Mouse (Mus musculus): ENCODE measurements around the gene Dcaf8.

Dcaf8 gene

DNA sequence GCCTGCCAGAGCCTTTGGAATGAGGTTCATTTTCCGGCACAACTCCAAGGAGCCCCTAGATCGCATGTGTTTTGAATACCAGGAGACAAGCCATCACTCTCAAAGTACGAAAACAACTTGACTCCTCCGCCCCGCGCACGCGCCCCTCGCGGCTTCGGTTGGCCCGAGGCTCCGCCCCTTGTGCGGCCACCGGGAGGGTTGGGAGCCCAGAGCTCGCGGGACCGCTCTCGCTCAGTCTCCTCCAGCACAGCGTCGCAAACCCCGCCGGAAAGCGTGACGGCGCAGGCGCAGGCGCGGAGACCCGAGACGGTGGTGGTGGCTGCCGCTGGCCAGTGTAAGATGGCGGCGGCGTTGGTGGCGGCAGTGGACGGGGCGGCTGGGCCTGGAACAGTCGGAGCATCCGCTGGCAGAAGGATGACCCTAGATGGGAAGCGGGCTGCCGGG is at the start of gene Dcaf8:
Gene Dcaf8, plus strand, starts transcription at position 250 of the 444 bp plus-strand sequence.
- peak; percentile 95 to 98 for DNase-seq

DNA sequence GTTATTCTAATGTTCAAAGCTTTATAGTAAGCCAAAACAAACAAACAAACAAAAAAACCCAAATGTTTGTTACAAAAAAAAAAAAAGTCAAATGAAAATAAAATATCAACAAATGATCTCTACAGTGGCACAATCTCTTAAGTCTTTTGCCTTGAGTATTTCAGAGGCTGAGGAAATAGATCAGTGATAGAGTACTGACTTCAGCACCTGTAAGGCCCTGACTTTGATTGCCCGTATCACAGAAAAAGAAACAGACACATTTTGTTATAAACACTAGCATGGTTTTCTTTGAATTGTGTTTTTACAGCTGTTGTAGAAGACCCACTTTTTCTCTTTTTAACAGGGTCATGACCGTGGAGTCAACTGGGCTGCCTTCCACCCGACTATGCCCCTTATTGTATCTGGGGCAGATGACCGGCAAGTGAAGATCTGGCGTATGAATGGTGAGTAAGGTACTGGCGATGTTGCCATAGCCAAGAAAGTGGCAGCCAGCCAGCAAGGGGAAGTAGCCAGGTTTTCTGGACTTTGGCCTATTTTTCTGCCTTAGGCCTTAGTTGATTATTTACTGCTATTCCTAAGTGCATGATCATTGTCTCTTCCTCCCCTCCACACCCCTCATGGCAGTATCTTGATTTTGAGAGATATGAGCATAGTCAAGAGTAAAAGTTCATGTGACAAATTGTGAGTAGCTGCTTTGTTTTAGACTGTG is 48.4 kb upstream of the Dcaf8 start:
- peak; percentile 54 to 60 for DNase-seq

DNA sequence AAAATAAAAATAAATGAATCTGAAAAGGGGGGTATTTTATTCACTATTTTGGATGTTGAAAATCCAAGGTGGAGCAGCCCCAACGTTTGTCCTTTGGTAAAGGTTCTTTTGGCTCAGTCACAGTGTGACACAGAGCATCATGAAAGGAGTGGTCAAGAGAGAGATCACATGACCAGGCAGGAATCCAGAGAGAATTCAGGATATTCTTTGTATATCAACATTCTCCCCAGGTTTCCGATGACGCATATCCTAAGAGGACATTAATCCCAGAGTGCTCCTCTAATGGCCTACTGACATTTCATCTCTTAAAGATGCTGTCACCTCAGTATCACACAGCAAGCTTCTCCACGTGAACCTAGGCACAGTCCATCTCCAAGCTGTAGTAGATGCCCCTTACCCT is 44.3 kb upstream of the Dcaf8 start:
- DNase-seq = no peak

DNA sequence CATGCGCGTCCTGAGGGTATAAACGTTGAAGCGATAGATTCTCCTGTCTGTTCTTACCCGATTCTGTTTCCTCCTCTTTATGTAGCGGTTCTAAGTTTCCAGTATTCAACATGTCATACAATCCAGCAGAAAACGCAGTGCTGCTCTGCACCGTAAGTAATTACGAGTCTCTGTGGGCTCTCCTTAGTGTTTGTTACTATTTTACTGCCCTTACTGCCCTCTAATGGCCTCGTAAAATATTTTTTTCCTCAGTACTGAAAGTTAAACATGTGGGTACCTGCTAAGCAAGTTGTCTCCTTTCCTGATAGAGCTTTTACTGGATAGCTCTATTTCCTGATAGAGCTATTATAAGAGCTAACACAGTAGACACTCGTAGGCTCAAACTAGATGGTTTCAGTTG is 42.8 kb upstream of the Dcaf8 start:
- DNase-seq = no peak

DNA sequence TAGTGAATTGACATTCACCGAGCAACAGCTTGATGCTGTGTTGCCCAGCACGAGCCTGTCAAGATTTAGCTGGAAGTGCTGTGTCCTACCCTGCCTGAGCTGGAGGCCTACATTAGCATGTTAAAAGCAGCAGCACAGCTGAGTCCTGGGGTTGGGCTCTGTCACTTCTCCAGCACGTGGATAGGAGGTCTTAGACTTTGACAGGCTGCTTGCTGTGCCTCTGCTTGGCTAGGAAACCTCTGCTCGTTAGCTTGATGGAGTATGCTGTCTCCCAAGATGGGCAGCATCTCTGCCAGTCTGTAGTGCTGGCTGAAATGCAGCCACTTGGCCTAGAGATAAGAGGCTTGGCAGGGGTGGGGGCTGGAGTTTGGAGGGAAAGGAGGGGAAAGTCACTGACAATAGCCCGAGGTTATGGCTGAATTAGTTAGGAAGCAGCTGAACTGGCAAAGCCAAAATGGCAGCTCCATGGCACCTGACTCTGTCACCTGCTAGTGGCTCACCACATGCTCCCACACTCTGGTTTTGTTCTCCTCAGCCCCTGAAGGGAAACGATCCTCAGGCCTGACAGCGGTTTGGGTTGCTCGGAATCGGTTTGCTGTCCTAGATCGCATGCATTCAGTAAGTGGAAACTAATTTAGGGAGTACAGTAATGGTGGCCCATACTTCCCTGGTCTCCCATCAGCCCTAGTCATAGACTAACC is 40.0 kb upstream of the Dcaf8 start:
- no peak for DNase-seq

DNA sequence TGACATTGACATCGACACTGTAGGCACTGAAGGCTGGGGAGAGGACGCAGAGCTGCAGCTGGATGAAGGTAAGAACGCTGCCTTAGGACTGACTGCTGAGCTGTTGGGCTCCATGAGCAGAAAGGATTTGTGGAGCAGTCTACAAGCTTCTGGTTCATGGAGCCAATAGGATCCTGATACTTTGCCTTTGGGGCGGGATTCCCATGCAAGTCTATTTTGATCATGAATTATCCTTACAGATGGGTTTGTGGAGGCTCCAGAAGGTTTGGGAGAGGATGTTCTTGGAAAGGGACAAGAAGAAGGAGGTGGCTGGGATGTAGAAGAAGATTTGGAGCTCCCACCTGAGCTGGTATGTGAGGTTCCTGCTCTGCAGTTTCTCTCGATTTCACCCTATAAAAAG is 30.9 kb upstream of the Dcaf8 start:
- DNase-seq = no peak

DNA sequence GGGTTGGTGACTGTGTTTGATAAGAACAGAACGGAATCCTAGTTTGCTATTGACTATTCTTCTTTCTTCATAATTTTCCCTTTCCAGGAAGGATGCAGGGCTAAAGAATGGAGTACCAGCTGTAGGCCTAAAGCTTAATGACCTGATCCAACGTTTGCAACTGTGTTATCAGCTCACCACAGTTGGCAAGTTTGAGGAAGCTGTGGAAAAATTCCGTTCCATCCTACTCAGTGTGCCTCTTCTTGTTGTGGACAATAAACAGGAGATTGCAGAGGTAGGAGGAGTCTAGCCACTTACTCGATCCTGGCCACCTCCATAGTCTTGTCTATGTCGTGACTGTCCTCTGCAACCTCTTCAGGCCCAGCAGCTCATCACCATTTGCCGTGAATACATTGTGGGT is 28.8 kb upstream of the Dcaf8 start:
- DNase-seq = no peak

DNA sequence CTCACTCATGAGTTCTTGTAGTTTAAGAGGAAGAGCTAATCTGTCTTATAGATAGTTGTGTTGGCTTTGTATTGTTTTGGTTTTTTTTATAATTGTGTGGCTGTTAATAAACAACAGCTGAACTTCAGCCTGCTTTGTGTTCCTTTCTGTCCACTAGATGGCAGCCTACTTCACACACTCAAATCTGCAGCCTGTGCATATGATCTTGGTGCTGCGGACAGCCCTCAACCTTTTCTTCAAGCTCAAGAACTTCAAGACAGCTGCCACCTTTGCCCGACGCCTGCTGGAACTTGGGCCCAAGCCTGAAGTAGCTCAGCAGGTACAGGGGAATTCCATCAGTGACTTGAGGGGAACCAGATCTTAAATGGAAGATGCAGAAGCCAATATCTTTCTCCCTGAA is 28.2 kb upstream of the Dcaf8 start:
- DNase-seq = peak; percentile 35 to 46

DNA sequence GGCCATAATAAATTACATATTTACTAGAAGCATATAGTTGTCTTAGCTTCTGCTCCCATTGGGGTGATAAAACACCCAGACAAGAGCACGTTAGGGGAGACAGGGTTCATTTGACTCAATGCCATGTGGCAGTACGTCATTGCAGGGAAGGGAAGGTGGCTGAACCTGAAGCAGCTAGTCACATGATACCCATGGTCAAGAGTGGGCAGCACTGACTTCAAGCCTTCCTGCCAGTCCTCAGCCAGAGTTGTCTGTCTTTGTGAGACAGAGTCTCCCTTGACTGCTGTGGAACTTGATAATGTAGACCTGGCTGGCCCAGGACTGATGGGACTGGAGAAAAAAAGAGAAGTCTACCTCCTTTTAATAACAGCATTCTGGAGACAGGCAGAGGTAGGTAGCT is 25.2 kb upstream of the Dcaf8 start:
- no peak for DNase-seq

DNA sequence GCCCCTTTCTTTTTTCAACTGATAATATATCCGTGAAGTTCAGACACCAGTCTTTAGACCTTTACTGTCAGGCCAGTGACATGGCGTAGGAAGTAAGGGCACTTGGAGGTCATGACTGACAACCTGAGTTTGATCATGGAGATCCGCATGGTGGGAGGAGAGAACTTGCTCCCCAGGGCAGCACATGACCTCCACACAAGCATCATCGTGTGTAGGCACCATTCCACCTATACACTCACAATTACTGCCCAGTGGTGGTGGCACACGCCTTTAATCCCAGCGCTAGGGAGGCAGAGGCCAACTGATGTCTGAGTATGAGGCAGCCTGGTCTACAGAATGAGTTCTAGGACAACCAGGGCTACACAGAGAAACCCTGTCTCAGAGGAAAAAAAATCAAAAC is 23.3 kb upstream of the Dcaf8 start:
- DNase-seq = no peak

DNA sequence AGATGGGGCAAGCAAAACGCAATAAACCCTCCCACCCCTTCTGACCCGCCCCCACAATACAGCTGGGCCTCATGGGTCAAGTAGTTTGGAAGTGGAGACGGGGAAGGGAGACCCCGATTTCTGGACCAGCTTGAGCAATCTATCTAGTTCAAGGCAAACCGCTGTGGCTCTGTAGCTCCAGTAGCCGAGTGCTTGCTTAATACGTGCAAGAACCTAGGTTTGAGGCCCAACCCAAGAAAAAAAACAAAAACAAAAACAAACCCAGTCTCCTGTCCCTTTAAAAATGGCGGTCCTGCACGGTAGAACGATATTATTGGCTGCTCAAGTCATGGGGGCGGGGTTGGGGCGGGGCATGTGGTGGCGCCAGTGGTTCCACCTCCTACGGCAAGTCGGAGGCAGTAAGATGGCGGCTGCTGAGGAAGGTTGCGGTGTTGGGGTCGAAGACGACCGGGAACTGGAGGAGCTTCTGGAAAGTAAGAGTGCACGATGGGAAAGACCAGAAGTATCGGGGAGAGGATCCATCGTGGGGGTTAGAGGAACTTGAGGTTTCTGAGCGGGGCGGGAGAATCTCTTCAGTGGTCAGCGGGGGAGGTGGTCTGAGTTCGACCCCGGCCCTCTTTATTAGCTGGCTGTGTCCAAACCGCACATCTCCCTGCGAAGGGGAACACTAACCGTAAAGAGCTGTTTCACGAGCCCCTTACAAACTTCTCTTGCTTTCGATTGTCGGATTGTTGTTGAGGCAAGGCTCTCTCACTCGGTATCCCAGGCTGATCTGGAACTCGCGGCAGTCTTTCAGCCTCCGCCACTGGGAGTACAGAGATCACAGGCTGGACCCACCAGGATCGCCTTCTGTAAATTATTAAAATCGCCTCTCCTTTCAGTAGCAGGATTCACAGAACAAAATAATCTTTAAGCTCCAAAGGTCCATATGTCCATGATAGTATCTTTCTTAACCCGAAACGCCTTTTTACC is 21.2 kb upstream of the Dcaf8 start, which contains the start of gene Pex19:
Gene Pex19, plus strand, starts transcription at position 380 of the 972 bp plus-strand sequence.
- peak; percentile 83 to 84 for DNase-seq

DNA sequence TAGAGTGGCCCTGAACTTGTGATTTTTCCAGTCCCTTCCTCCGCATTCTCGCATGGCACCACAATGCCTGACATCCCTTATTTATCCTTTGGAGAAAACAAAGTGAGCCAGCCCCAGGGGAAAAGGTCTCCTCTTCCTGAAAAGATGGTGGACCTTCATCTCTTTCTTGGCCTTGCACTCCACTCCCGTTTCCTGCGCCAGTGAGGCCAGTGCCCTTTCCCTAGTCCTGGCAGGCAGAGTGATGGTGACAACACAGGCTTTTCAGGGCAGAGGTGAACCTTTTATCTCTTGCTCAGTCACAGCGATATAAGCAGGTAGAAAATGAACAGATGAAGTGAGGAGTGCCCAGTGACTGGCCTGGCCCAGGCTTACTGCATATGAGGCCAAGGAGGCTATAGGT is 20.4 kb upstream of the Dcaf8 start:
- DNase-seq = no peak

DNA sequence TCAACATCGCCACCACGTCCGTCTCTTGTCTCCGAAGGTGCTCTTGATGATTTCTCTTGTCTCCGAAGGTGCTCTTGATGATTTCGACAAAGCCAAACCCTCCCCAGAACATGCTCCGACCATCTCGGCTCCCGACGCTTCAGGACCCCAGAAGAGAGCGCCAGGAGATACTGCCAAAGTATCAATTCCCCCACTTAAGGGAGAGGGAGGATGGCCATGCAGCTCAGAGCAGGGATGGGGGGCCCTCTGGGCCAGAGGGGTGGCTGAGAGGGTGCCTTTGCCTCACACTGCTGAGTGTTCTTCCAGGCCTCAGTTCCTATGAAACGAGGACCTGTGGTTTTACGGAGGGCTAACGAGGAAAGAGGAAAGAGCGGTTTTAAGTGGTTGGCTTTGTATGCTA is 19.3 kb upstream of the Dcaf8 start:
- DNase-seq = no peak

DNA sequence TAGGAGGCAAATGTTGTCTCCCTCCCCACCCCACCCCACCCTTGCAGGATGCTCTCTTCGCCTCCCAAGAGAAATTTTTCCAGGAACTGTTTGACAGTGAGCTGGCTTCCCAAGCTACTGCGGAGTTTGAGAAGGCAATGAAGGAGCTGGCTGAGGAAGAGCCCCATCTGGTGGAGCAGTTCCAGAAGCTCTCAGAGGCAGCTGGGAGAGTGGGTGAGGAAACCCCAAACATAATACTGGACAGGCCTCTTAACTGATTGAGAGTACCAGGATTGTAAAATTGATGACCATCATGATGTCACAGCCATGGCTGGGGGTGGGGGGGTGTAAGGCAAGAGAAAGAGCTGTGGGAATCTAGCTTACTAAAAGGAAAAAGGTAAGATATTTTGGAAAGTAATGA is 18.8 kb upstream of the Dcaf8 start:
- DNase-seq = no peak

DNA sequence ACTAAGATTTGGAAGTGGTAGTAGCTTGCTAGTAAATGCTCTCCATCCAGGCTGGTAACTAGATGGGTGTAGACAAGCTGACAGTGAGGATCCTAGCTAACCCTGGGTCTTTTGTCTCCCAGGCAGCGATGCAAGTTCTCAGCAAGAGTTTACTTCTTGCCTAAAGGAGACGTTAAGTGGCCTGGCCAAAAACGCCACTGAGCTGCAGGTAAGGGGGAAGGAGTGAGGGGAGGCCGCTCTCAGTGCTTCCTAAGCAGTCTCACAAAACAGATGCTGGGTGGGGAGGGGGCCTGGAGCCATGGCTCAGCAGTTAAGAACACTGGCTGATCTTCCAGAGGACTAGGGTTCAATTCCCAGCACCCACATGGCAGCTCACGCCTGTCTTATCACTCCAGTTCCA is 18.1 kb upstream of the Dcaf8 start:
- DNase-seq = no peak

DNA sequence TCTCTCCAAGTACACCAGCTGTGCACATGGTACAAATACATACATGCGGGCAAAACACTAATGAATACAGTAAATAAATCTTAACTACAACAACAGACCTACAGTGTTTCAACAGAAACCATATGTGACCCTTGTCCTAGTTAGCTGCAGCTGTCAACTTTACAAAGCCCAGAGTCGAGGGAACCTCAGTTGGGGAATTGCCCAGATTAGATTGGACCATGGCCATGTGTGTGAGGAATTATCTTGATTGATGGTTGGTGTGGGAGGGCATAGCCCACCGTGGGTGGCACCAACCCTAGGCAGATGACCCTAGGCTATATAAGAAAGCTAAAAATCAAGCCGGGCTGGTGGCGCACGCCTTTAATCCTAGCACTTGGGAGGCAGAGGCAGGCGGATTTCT is 15.6 kb upstream of the Dcaf8 start:
- DNase-seq = no peak

DNA sequence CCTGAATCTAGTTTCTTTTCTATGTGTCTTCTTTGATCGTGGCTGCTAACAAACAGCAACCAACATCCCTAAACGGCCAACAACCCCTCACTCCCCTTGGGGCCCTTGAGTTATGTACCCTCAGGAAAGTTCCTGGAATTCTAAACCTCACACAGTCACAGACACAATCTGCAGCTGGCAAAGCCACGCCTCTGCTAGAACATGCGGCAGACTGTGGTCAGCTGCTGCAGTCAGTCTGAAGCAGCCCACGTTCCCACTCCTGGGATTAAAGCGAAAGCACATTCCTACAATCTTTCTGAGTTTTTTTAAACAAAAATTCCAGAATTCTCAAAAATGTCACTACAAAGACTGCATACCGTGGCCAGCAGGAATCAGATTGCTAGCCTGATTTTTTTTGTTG is 14.3 kb upstream of the Dcaf8 start:
- no peak for DNase-seq

DNA sequence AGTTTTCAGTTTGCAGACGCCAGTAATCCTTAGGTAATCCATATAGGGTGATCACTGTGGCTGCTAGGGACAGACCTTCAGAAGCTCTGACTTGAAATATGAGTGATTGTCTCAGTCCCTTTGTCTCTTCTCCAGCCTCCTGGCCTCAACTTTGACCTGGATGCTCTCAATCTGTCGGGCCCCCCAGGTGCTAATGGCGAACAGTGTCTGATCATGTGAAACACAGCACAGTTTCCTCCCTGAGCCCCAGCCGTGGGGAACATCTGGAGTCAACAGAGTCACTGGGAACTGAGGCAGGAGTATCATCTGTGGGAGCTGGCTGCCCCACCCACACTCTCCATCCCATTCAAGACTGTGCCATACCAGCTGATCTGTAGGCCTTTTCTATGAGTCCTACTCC is 13.8 kb upstream of the Dcaf8 start:
- no peak for DNase-seq

DNA sequence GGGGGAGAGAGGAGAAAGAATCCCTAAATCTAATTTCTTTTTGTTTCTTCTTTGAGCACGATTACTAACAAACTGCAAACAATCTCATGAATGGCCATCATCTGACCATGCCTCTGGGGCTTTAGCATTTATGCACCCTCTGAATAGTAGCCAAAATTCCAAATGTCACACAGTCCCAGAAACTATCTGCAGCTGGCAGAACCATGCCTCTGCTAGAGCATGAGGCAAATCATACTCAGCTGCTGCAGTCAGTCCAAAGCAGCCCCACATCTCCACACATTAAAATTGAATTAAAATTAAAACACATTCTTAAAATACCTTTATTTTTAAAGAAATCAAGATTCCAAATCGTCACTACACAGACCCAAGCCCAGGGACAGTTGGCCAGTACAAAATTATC is 7.7 kb upstream of the Dcaf8 start:
- no peak for DNase-seq

DNA sequence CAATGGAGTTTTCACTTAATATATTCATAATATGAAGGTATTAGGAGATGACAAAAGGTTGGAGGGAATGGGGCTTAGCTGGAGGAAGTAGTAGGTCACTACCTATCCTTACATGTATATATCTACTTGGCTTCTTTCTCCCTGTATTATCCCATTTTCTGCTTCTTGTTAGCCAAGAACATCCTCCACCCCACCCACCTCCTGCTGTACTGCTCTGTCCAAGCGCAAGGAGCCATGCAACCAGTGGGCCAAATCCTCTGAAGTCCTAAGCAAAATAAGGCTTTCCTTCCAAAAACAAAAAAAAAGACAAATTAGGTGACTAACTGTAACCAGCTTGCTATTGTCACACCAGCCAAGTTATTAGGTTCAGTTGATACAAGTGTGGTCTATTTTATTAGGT is 7.1 kb upstream of the Dcaf8 start:
- no peak for DNase-seq

DNA sequence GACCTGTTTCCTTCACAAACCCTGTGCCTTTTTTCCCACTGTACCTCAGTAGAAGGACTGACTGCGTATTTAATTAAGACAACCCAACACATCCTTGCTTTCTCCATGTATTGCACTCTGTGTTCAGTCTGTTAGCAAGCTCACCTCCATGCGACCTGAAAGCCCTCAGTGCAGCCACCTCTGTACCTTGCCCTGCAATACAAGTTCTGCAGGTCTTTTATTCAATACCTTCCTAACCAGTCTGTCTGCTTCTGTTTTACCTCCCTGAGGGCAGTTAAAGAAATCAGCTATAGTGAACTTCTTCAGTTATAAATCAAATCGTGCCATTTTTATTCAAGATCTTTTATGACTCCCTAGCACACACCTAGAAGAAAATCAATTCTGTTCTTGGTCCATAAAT is 6.4 kb upstream of the Dcaf8 start:
- no peak for DNase-seq

DNA sequence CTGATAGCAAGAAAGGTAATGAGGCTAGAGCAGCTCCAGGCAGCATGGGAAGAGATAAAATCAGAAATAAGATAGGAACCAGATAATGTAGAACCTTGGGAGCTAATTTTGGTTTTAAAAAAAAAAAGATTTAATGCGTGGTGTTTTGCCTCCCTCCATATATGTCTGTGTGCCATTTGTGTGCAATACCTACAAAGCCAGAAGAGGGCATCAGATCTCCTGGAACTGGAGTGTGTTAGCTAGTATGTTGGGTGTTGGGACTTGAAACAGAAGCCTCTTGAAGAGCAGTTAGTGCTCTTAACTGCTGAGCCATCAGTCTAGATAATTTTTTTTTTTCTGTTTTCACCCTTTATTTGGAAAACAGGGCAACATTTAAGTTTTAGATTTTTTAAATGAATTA is 4.3 kb upstream of the Dcaf8 start:
- peak; percentile 43 to 65 for DNase-seq

DNA sequence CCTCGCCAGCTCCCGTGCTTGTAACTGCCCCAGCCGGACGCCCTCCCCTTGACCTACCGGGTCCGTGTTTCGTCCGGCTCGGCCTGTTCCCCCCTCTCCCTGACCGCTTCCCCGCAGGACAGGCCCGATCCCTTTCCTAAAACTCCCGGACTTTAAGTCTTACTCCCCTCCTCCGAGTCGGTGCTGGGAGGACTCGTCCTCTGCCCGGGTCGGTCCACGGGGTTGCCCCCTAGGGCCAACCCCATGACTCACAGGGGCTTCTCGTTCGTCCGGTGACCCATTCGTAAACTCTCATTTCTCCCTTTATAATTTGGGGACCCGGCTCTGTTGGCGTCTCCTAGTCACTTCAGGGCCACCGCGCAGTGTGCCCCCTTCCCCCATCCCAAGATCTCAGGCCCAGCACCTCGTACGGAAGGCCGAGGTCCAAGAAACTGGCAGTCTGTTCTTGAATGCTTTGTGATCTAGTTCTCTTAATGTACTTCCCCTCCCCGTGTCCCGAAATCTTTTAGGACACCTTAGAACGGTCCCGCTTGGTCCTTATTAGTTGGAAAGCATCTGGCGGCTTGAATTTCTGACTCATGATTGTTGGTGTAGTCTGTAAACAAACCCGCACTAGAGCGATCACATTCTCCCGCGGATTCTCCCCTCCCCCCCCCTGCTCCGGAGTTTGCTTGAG is 533 bp downstream of the Dcaf8 start:
- DNase-seq = peak; percentile 25 to 52

Measured in cerebellum, postnatal 36 days (tissue).